Mouse (Mus musculus): Measurements from ENCODE around the gene Bpifb9b. TPM values are rescaled to one million over a fixed set of nuclear protein-coding genes. Genes with fewer than 3 reads are reported as not detected.
"Not testable (repeated sequence)": the region's sequence is repeated elsewhere in the genome, so short reads cannot be mapped to it uniquely, and the experiment has no call there.

The Bpifb9b gene
- not detected in 2 replicates for polyA plus RNA-seq (2015; fragmentation: Nextera tagmentation; extraction: Ambion mirVana)

DNA sequence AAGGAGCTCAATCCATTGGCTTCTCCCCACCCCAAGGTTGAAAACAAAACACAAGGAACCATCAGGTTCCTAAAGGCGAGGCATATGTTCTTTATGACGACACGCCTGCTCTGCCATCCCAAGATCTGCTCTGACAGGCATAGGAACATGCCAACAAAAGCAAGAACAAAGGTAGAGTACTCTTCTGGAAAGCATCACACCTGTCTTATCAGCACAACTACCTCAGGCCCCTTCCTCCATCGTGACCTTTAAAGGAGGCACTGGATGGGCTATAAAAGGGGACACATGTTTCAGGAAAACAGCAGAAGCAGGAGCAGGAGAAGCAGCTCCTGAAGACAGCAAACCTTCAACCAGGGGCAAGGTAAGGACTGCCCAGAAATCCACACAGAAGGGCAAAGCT is at the start of gene Bpifb9b:
Bpifb9b (plus strand) TSS at position 301 of the 400 bp plus-strand sequence.
- not testable (repeated sequence) for H3K9me3 ChIP-seq (replicated peaks; ENCODE audit: control insufficient read depth, low read length, poor library complexity, severe bottlenecking); H3K4me2 ChIP-seq (ENCODE audit: low read length); H3K9ac ChIP-seq (ENCODE audit: low read depth, low read length); H3K4me3 ChIP-seq (ENCODE audit: low read depth, low read length); H3K27ac ChIP-seq (ENCODE audit: low read length); ATAC-seq; H3K36me3 ChIP-seq (ENCODE audit: control insufficient read depth, insufficient read depth, low read length); H3K27me3 ChIP-seq (ENCODE audit: control insufficient read depth, insufficient read depth, low read depth, low read length); H3K4me1 ChIP-seq (ENCODE audit: control insufficient read depth, insufficient read depth, low read length)
- 80% methylated on average over 4 of the region's 4 CpGs for WGBS

DNA sequence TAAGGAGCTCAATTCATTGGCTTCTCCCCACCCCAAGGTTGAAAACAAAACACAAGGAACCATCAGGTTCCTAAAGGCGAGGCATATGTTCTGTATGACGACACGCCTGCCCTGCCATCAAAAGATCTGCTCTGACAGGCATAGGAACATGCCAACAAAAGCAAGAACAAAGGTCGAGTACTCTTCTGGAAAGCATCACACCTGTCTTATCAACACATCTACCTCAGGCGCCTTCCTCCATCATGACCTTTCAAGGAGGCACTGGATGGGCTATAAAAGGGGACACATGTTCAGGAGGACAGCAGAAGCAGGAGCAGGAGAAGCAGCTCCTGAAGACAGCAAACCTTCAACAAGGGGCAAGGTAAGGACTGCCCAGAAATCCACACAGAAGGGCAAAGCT is 49.5 kb upstream of the Bpifb9b start, which contains the start of gene Bpifb9a:
Bpifb9a (plus strand) TSS at position 301 of the 400 bp plus-strand sequence.
- ATAC-seq; H3K27ac ChIP-seq (ENCODE audit: low read length): not testable (repeated sequence)

DNA sequence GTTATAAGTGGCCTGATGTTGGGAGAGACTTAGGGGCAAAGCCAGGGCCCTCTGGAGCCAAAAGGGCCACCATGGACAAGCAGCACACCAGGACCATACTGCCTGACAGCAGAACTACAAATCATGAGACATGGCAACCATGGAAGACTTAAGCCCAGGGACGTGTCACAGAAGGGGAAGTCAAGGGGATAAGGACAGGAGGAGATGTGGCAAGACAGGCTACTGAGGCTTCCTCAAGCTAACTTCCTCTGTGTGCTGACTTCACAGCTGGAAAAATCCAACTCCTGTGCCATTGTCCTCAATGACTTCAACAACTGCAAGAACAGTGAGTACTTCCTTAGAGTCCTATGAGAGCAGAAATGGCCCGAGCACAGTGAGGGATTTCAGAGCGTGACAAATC is 42.6 kb upstream of the Bpifb9b start:
- 75% methylated on average over 3 of the region's 3 CpGs for WGBS
- H3K36me3 ChIP-seq (ENCODE audit: control insufficient read depth, insufficient read depth, low read length); ATAC-seq: not testable (repeated sequence)

More for the DNA sequence above, 49.5 kb upstream of the Bpifb9b start, which contains the start of gene Bpifb9a:
- not testable (repeated sequence) for H3K9me3 ChIP-seq (replicated peaks; ENCODE audit: control insufficient read depth, low read length, poor library complexity, severe bottlenecking); H3K4me1 ChIP-seq (ENCODE audit: control insufficient read depth, insufficient read depth, low read length); H3K4me2 ChIP-seq (ENCODE audit: low read length); H3K9ac ChIP-seq (ENCODE audit: low read depth, low read length); H3K4me3 ChIP-seq (ENCODE audit: low read depth, low read length); H3K36me3 ChIP-seq (ENCODE audit: control insufficient read depth, insufficient read depth, low read length); H3K27me3 ChIP-seq (ENCODE audit: control insufficient read depth, insufficient read depth, low read depth, low read length)
- 86% methylated on average over 5 of the region's 5 CpGs for WGBS

DNA sequence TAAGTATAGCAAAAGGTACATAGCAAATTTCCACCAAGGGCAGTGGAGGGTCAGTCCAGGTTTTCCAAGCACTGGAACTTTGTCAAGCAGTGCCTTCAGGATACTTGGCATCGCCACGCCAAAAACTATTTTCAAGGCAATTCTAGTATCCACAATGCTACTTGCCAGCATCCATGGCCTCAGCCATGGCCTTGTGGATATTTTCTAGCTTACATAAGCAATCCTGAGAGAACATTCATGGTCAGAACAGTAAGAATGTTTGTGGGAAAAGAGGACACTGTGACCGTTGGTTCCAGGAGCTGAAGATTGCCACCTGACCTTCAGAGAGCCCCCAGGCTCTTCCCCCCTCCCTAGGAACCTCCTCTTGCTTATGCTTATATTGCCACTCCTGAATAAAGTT is 15.2 kb upstream of the Bpifb9b start:
- H3K4me3 ChIP-seq (ENCODE audit: low read depth, low read length); H3K27me3 ChIP-seq (ENCODE audit: control insufficient read depth, insufficient read depth, low read depth, low read length); H3K4me1 ChIP-seq (ENCODE audit: control insufficient read depth, insufficient read depth, low read length); H3K9me3 ChIP-seq (replicated peaks; ENCODE audit: control insufficient read depth, low read length, poor library complexity, severe bottlenecking); H3K36me3 ChIP-seq (ENCODE audit: control insufficient read depth, insufficient read depth, low read length); H3K9ac ChIP-seq (ENCODE audit: low read depth, low read length); H3K4me2 ChIP-seq (ENCODE audit: low read length); H3K27ac ChIP-seq (ENCODE audit: low read length); ATAC-seq: not testable (repeated sequence)
- WGBS = 96% methylated on average over 3 of the region's 3 CpGs

More for the DNA sequence above, 42.6 kb upstream of the Bpifb9b start:
- H3K27me3 ChIP-seq (ENCODE audit: control insufficient read depth, insufficient read depth, low read depth, low read length); H3K4me2 ChIP-seq (ENCODE audit: low read length); H3K4me1 ChIP-seq (ENCODE audit: control insufficient read depth, insufficient read depth, low read length); H3K9me3 ChIP-seq (replicated peaks; ENCODE audit: control insufficient read depth, low read length, poor library complexity, severe bottlenecking); H3K4me3 ChIP-seq (ENCODE audit: low read depth, low read length); H3K9ac ChIP-seq (ENCODE audit: low read depth, low read length); H3K27ac ChIP-seq (ENCODE audit: low read length): not testable (repeated sequence)

DNA sequence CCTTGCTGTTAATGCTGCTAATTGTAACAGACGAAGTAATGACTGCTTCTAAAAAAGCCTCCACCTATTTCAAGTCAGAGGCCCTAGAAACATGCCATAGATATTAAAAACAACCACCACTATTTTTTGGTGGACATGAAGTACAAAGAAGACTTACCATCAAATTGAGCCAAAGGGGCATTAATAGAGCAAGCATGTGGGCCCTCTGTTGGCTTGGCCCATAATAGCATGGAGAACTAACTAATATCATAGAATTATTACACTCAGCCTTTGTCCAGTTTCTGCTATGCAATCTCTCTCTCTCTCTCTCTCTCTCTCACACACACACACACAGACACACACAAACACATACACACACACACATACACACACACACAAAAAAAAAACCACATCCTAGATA is 14.2 kb upstream of the Bpifb9b start:
- no peak overlapping the region for H3K4me3 ChIP-seq (ENCODE audit: low read depth, low read length)
- H3K4me1 ChIP-seq (ENCODE audit: control insufficient read depth, insufficient read depth, low read length) = no peaks in the 10 kb centered on the region
- no peak overlapping the region for H3K27ac ChIP-seq (ENCODE audit: low read length)
- no peaks in the 10 kb centered on the region for H3K27me3 ChIP-seq (ENCODE audit: control insufficient read depth, insufficient read depth, low read depth, low read length)
- 83% methylated on average over 1 of the region's 1 CpGs for WGBS
- ATAC-seq = no peak
- no peak overlapping the region for H3K4me2 ChIP-seq (ENCODE audit: low read length)
- H3K9ac ChIP-seq (ENCODE audit: low read depth, low read length) = no peak overlapping the region
- no peaks in the 10 kb centered on the region for H3K9me3 ChIP-seq (replicated peaks; ENCODE audit: control insufficient read depth, low read length, poor library complexity, severe bottlenecking)
- H3K36me3 ChIP-seq (ENCODE audit: control insufficient read depth, insufficient read depth, low read length) = no peaks in the 10 kb centered on the region

DNA sequence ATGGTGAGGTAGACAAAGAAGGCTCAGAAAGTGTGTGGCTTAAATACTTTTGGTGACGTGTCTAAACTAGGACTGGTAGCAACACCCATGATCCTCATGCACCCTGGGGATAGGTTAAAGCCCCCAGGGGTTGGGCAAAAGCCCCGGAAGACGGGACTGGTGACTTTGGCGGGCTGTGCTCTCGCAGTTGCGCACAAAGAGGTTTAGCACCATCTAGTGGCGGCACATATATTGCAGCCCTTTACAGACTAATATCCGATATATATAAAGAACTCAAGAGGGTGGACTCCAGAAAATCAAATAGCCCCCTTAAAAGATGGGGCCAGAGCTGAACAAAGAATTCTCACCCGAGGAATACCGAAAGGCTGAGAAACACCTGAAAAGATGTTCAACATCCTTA is 12.3 kb upstream of the Bpifb9b start:
- 8% methylated on average over 10 of the region's 10 CpGs for WGBS

DNA sequence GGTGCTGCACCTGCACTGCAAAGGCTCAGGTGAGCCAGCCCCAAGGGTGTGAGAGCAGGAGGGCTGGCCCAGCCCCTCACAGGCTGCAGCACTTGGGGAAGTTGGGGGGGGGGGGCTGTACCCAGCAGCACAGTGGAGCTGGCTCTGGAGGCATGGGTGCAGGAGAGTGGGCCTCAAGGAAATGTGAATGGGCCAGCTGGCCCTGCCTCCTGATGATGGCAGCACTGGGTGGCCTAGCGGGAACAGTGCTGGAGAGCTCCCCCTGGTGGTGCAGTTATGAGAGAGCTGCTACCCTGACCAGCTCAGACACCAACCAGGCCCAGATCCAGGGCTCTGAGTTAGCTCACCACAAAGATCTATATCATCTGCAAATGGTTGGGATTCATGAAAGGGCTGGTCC is 6.5 kb upstream of the Bpifb9b start:
- 8% methylated on average over 1 of the region's 1 CpGs for WGBS
- ATAC-seq = no peak
- no peak overlapping the region for H3K27ac ChIP-seq (ENCODE audit: low read length)

More for the DNA sequence above, 12.3 kb upstream of the Bpifb9b start:
- ATAC-seq; H3K27me3 ChIP-seq (ENCODE audit: control insufficient read depth, insufficient read depth, low read depth, low read length); H3K4me1 ChIP-seq (ENCODE audit: control insufficient read depth, insufficient read depth, low read length); H3K36me3 ChIP-seq (ENCODE audit: control insufficient read depth, insufficient read depth, low read length); H3K9me3 ChIP-seq (replicated peaks; ENCODE audit: control insufficient read depth, low read length, poor library complexity, severe bottlenecking); H3K9ac ChIP-seq (ENCODE audit: low read depth, low read length); H3K4me3 ChIP-seq (ENCODE audit: low read depth, low read length); H3K27ac ChIP-seq (ENCODE audit: low read length); H3K4me2 ChIP-seq (ENCODE audit: low read length): not testable (repeated sequence)

DNA sequence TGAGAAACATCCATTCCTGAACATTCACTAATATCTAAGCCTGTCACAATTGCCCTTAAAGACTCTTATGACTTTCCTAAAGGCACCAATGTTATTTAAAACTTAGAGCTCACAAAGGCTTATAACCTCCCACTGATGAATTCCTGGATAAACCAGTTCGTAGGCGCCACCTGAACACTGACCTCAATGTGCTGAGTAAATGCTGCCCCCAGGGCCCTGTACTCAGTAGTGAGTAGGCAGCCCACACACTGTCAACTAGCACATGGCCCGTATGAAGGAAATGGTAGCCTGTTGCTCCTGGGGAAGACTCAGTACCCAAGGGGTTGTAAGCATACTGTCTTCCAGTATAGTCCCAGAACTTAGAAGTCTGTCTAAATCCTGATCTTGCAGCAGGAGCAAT is 5.3 kb upstream of the Bpifb9b start:
- ATAC-seq = no peak

More for the DNA sequence above, 6.5 kb upstream of the Bpifb9b start:
- H3K9ac ChIP-seq (ENCODE audit: low read depth, low read length) = no peak overlapping the region
- no peaks in the 10 kb centered on the region for H3K36me3 ChIP-seq (ENCODE audit: control insufficient read depth, insufficient read depth, low read length)
- no peaks in the 10 kb centered on the region for H3K9me3 ChIP-seq (replicated peaks; ENCODE audit: control insufficient read depth, low read length, poor library complexity, severe bottlenecking)
- no peak overlapping the region for H3K4me3 ChIP-seq (ENCODE audit: low read depth, low read length)
- H3K27me3 ChIP-seq (ENCODE audit: control insufficient read depth, insufficient read depth, low read depth, low read length) = no peaks in the 10 kb centered on the region
- no peak overlapping the region for H3K4me2 ChIP-seq (ENCODE audit: low read length)
- no peaks in the 10 kb centered on the region for H3K4me1 ChIP-seq (ENCODE audit: control insufficient read depth, insufficient read depth, low read length)

DNA sequence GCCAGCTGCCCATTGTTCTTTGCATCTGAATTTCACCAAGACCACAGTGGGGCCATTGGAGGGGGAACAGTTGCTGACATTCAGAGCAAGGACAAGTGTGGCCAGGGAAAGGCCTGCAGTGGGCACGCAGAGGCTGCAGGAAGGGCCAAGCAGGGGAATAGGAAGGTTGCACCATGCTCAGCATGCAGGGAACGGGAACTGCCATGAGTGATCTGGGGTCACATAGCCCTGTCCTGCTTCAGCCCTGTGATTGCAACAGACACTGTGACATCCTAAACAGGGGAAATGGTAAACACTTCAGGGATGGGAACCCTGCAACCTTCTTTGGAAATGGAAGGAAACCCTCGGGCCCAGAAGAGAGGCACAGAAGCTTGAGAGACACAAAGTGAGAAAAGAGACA is 2.4 kb upstream of the Bpifb9b start:
- H3K27me3 ChIP-seq (ENCODE audit: control insufficient read depth, insufficient read depth, low read depth, low read length); H3K36me3 ChIP-seq (ENCODE audit: control insufficient read depth, insufficient read depth, low read length); H3K9ac ChIP-seq (ENCODE audit: low read depth, low read length); H3K4me1 ChIP-seq (ENCODE audit: control insufficient read depth, insufficient read depth, low read length); H3K4me3 ChIP-seq (ENCODE audit: low read depth, low read length); H3K27ac ChIP-seq (ENCODE audit: low read length); H3K4me2 ChIP-seq (ENCODE audit: low read length); ATAC-seq; H3K9me3 ChIP-seq (replicated peaks; ENCODE audit: control insufficient read depth, low read length, poor library complexity, severe bottlenecking): not testable (repeated sequence)
- 92% methylated on average over 1 of the region's 3 CpGs for WGBS

More for the DNA sequence above, 5.3 kb upstream of the Bpifb9b start:
- WGBS = 88% methylated on average over 3 of the region's 3 CpGs
- no peaks in the 10 kb centered on the region for H3K9me3 ChIP-seq (replicated peaks; ENCODE audit: control insufficient read depth, low read length, poor library complexity, severe bottlenecking)
- H3K4me2 ChIP-seq (ENCODE audit: low read length) = no peak overlapping the region
- no peak overlapping the region for H3K27ac ChIP-seq (ENCODE audit: low read length)
- H3K4me3 ChIP-seq (ENCODE audit: low read depth, low read length) = no peak overlapping the region
- H3K9ac ChIP-seq (ENCODE audit: low read depth, low read length) = no peak overlapping the region
- H3K36me3 ChIP-seq (ENCODE audit: control insufficient read depth, insufficient read depth, low read length) = no peaks in the 10 kb centered on the region
- no peaks in the 10 kb centered on the region for H3K27me3 ChIP-seq (ENCODE audit: control insufficient read depth, insufficient read depth, low read depth, low read length)
- no peaks in the 10 kb centered on the region for H3K4me1 ChIP-seq (ENCODE audit: control insufficient read depth, insufficient read depth, low read length)
